Mouse (Mus musculus) CD8-positive naive resting alpha-beta T cell, adult 2 months (primary cell): ENCODE results near the gene B4galnt3.

ENCODE experiments used
- DNase-seq, 2 experiments: peaks; one replicate each; pipeline ENCODE4 v3.0.0; 2022; ENCODE audit warnings: low read depth in 2 of 2, low spot score in 2 of 2

B4galnt3 gene

GRCm38 (mm10) chr6:120225355-120225754 is 69.0 kb downstream of the B4galnt3 start:
- DNase-seq = no peak

GRCm38 (mm10) chr6:120222669-120223068 is 71.7 kb downstream of the B4galnt3 start:
- DNase-seq = peak in 1 of 2 experiments; percentile 14

GRCm38 (mm10) chr6:120219281-120219680 is 75.1 kb downstream of the B4galnt3 start:
- no peak for DNase-seq

- no peak for DNase-seq
These were observed 77.7 kb downstream of the B4galnt3 start for GRCm38 (mm10) chr6:120216702-120217101.

- DNase-seq = no peak
These were observed 82.8 kb downstream of the B4galnt3 start for GRCm38 (mm10) chr6:120211536-120211935.

GRCm38 (mm10) chr6:120206586-120206985 is 87.8 kb downstream of the B4galnt3 start:
- peak in 1 of 2 experiments; percentile 27 for DNase-seq

GRCm38 (mm10) chr6:120202406-120202805 is 92.0 kb downstream of the B4galnt3 start:
- DNase-seq = no peak

- DNase-seq = no peak
These were observed 92.4 kb downstream of the B4galnt3 start for GRCm38 (mm10) chr6:120201956-120202355.

GRCm38 (mm10) chr6:120199638-120200394 is 94.5 kb downstream of the B4galnt3 start:
- peak; percentile 47 to 56 for DNase-seq

- peak; percentile 80 to 89 for DNase-seq
These were observed 96.4 kb downstream of the B4galnt3 start for GRCm38 (mm10) chr6:120197964-120198363.

GRCm38 (mm10) chr6:120196837-120197236 is 97.5 kb downstream of the B4galnt3 start:
- DNase-seq = peak in 1 of 2 experiments; percentile 63

GRCm38 (mm10) chr6:120194963-120195362 is 99.4 kb downstream of the B4galnt3 start:
- DNase-seq = no peak

GRCm38 (mm10) chr6:120194305-120194704 is 100.1 kb downstream of the B4galnt3 start:
- DNase-seq = no peak

GRCm38 (mm10) chr6:120193793-120194192 is 100.6 kb downstream of the B4galnt3 start:
- DNase-seq = no peak

- peak; percentile 80 to 90 for DNase-seq
These were observed 101.2 kb downstream of the B4galnt3 start for GRCm38 (mm10) chr6:120193174-120193573.

GRCm38 (mm10) chr6:120192211-120192870 is 102.0 kb downstream of the B4galnt3 start:
- DNase-seq = no peak

- no peak for DNase-seq
These were observed 102.8 kb downstream of the B4galnt3 start for GRCm38 (mm10) chr6:120191396-120192170.

- no peak for DNase-seq
These were observed 103.4 kb downstream of the B4galnt3 start for GRCm38 (mm10) chr6:120190912-120191311.

- DNase-seq = no peak
These were observed 104.0 kb downstream of the B4galnt3 start for GRCm38 (mm10) chr6:120190365-120190764.

- DNase-seq = no peak
These were observed 105.1 kb downstream of the B4galnt3 start for GRCm38 (mm10) chr6:120189287-120189686.

- DNase-seq = peak; percentile 61
These were observed 105.8 kb downstream of the B4galnt3 start for GRCm38 (mm10) chr6:120188376-120189235.
